Mouse (Mus musculus) c-Kit-positive CD71-positive TER-119-positive erythroid progenitor cells, embryonic 14.5 days (primary cell): ENCODE data around the gene Zmynd15.
A peak's percentile ranks its signal among the peaks of the same experiment; 100 is the strongest.

ENCODE experiments used
- DNase-seq: peaks from one replicate; pipeline ENCODE4 v3.0.0-alpha.2; 2013; ENCODE audit warnings: low spot score

Gene Zmynd15

DNA sequence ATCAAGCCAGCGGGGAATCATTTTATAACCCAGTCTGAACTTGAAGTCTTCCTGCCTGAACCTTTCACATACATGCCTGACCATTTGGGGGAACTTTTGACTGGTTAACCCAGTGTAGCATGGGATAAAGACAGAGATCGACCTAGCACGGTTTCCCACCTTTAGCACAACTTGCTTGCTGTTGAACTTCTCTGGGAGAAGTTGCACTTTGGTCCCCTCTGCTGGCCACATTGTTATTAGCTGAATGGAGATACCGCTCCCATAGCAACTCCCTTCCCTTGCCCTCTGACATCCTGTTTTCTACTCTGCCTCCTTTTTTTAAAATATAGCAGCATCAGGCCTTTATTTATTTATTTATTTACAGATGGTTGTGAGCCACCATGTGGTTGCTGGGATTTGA is 47.2 kb downstream of the Zmynd15 start:
- peak; percentile 62 for DNase-seq

- no peak for DNase-seq
Measured at GRCm38 (mm10) chr11:70506962-70507515, 47.8 kb downstream of the Zmynd15 start.

DNA sequence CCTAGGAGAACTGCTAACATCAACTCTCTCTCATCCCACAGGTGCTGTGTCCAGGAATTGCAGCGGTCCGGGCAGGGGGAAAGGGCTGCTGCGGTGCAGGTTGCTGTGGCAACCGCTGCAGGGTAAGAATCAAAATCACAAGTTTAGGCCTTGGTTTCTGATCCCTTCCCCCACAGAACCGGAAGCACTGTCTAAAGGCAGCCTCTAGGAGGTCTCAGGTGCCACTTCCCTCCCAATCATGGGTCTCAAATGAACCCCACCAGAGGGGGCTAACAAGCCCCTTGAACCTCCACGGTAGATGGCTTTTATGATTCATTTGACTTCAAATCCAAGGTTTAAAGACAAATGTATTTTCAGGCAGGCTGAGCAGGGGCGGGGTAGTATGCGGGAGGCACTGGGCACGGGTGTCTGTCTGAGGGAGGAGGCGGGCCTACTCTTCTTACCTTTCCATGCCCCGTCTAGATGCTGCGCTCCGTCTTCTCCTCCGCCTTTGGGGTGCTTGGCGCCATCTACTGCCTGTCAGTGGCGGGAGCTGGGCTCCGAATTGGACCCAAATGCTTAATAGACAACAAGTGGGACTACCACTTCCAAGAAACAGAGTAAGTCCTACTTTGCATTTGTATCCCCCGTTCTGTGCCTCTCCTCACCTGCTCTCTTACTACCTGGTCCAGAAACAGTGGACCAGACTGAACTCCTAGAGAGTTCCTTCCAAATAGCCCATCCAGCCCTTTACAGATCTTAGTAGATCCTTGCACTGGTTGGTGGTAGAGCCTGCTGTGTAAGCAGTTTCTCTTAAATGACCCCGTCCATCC is 50.7 kb downstream of the Zmynd15 start:
- no peak for DNase-seq

GRCm38 (mm10) chr11:70511242-70511641 is 52.0 kb downstream of the Zmynd15 start:
- no peak for DNase-seq

GRCm38 (mm10) chr11:70511825-70512224 is 52.6 kb downstream of the Zmynd15 start:
- no peak for DNase-seq

DNA sequence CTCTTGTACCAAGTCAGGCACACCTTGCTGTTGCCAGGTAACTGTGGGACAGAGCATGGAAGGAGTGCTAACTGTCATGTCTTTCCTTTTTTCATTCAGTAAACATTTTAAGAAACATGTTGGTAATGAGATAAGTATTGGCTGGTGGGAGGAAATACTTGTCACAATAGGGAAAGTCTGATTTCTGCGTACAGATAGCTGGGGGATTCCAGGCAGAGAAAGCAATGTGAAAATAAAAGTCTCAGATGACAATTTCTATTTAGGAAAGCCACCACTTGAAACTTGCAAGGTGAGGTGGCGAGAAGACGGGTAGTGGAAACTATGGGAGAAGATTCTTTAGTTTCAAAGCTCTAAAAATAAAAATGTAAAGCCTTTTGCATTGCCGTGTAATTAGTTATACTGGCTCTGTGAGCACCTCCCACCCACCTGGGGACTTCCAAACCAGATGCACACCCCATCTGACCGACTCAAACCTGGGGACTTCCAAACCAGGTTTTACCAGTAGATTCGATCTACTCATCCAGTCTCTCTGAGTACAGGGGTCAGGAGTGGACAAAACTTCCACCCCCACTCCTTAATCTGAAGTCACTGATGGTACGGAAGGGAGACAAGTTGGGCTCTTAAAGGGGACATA is 53.6 kb downstream of the Zmynd15 start:
- no peak for DNase-seq

- no peak for DNase-seq
Measured at GRCm38 (mm10) chr11:70513520-70513919, 54.3 kb downstream of the Zmynd15 start.

GRCm38 (mm10) chr11:70514288-70514687 is 55.1 kb downstream of the Zmynd15 start, which contains the start of gene Vmo1:
Vmo1 (minus strand) TSS chr11:70514616.
- DNase-seq, result no peak
